24 mouse cellular contexts compared by ENCODE assay signal in genomic region chr2:76237638-76238420, GRCm38 (mm10).
"Had no signal": no experiment of that assay in that cellular context is flagged by ENCODE, and none has a peak within 500 bp of the region (broad histone marks: within the 10 kb centered on the region; RNA-seq: fewer than 3 reads in every experiment).

No protein-coding gene starts in this region.

- H3K4me3 ChIP-seq: gastrocnemius, adult 2 months; heart, embryonic 10.5 days; heart, embryonic 12.5 days; hindbrain, embryonic 10.5 days; hindbrain, embryonic 12.5 days; kidney, embryonic 15.5 days; limb, embryonic 13.5 days; limb, embryonic 15.5 days had no signal

- H3K4me1 ChIP-seq: hindbrain, embryonic 10.5 days; hindbrain, embryonic 12.5 days; kidney, embryonic 15.5 days; limb, embryonic 13.5 days; limb, embryonic 15.5 days had no signal

- DNase-seq: gastrocnemius, adult 2 months; gastrocnemius, postnatal 10 days; gastrocnemius, postnatal 25 days; heart, adult 18-20 months; heart, postnatal 10 days; heart, postnatal 4 days; kidney, adult 11 months; kidney, adult 2 months; kidney, adult 9 months; kidney, postnatal 14 days; kidney, postnatal 36 days; layer of hippocampus, postnatal 36 days; left cerebral cortex, postnatal 4 days had no signal

- H3K27me3 ChIP-seq: heart, embryonic 12.5 days; hindbrain, embryonic 12.5 days; kidney, embryonic 15.5 days; limb, embryonic 13.5 days; limb, embryonic 15.5 days had no signal

- ATAC-seq: hindbrain, embryonic 16.5 days; intestine, embryonic 16.5 days had no signal

- H3K36me3 ChIP-seq: heart, embryonic 10.5 days; heart, embryonic 12.5 days; hindbrain, embryonic 10.5 days; hindbrain, embryonic 12.5 days; kidney, embryonic 15.5 days; limb, embryonic 13.5 days; limb, embryonic 15.5 days had no signal

- H3K9me3 ChIP-seq: heart, embryonic 10.5 days; heart, embryonic 12.5 days; hindbrain, embryonic 10.5 days; hindbrain, embryonic 12.5 days; kidney, embryonic 15.5 days; limb, embryonic 13.5 days; limb, embryonic 15.5 days had no signal

- H3K27ac ChIP-seq: gastrocnemius, adult 2 months; heart, embryonic 10.5 days; hindbrain, embryonic 10.5 days; hindbrain, embryonic 12.5 days; hindbrain, embryonic 14.5 days; kidney, embryonic 15.5 days; kidney, postnatal 0 days; limb, embryonic 13.5 days; limb, embryonic 15.5 days had no signal
